Mouse (Mus musculus) heart, embryonic 10.5 days (tissue): Measurements from ENCODE around the gene Gm20219. TPM values are rescaled to one million over a fixed set of nuclear protein-coding genes. Genes with fewer than 3 reads are reported as not detected.
A peak's percentile ranks its signal among the peaks of the same experiment; 100 is the strongest.

Experiments used
- DNase-seq: peaks from one replicate; pipeline ENCODE4 v3.0.0-alpha.2; 2017; ENCODE audit warnings: low spot score
- H3K27ac ChIP-seq: fragments of 300-500 bp; sonication (generic); 2 replicates; pipeline ENCODE4 v1.5.1; 2016; ENCODE audit warnings: mild to moderate bottlenecking
- H3K27me3 ChIP-seq: fragments of 300-500 bp; sonication (generic); 2 replicates; pipeline ENCODE4 v1.6.1; 2016; ENCODE audit warnings: mild to moderate bottlenecking; ENCODE audit not compliant: poor library complexity, insufficient read depth, severe bottlenecking
- H3K36me3 ChIP-seq: fragments of 300-500 bp; sonication (generic); 2 replicates; pipeline ENCODE4 v1.6.1; 2016; ENCODE audit warnings: mild to moderate bottlenecking, moderate library complexity
- H3K4me1 ChIP-seq: fragments of 300-500 bp; sonication (generic); 2 replicates; pipeline ENCODE4 v1.6.1; 2016; ENCODE audit warnings: mild to moderate bottlenecking
- H3K4me3 ChIP-seq: fragments of 300-500 bp; sonication (generic); 2 replicates; pipeline ENCODE4 v1.5.1; 2016; ENCODE audit warnings: mild to moderate bottlenecking, moderate library complexity
- H3K9me3 ChIP-seq: fragments of 300-500 bp; sonication (generic); 2 replicates; pipeline ENCODE4 v1.6.1; 2016; ENCODE audit warnings: mild to moderate bottlenecking, moderate library complexity
- WGBS: fragments of 180-500 bp; shearing (Covaris S2); methylation state at CpG from one replicate; pipeline ENCODE4 v1.1.7; 2016; 5-methylcytosine and 5-hydroxymethylcytosine counted together
- polyA plus RNA-seq: library from polyadenylated mRNA; unstranded; fragments of >200 nt; fragmentation: Nextera tagmentation; extraction: Ambion mirVana; gene quantifications from 2 replicates; pipeline ENCODE4 v1.2.1, GENCODE M21; 2016

Gene Gm20219
- polyA plus RNA-seq, 1 experiment from 2014 or later, result 0.50 TPM

DNA sequence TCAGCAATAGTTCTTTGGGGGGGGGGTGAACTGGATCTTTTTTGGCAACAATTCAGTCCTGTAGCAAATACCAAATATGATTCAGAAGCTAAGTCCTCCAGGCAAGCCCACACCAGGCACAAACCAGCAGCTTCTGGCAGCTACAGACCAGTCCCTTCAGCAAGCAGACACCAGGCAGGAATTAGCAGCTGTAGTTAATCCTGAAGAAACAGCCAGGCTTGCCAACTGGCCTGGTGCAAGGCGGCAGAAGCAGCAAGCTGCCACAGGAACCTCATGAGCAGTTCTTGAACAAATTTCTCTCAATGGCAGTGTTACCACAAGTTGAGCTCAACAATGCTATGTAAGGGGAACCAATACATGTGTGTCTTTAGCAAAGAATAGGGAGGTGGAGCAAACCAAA, 31.4 kb downstream of the Gm20219 start:
- no peak overlapping the region for H3K27ac ChIP-seq
- H3K36me3 ChIP-seq, result no peaks in the 10 kb centered on the region
- DNase-seq, result no peak
- H3K4me1 ChIP-seq, result no peaks in the 10 kb centered on the region
- 56% methylated on average over 1 of the region's 1 CpGs for WGBS
- no peaks in the 10 kb centered on the region for H3K9me3 ChIP-seq
- H3K4me3 ChIP-seq, result no peak overlapping the region
- H3K27me3 ChIP-seq, result no peaks in the 10 kb centered on the region

DNA sequence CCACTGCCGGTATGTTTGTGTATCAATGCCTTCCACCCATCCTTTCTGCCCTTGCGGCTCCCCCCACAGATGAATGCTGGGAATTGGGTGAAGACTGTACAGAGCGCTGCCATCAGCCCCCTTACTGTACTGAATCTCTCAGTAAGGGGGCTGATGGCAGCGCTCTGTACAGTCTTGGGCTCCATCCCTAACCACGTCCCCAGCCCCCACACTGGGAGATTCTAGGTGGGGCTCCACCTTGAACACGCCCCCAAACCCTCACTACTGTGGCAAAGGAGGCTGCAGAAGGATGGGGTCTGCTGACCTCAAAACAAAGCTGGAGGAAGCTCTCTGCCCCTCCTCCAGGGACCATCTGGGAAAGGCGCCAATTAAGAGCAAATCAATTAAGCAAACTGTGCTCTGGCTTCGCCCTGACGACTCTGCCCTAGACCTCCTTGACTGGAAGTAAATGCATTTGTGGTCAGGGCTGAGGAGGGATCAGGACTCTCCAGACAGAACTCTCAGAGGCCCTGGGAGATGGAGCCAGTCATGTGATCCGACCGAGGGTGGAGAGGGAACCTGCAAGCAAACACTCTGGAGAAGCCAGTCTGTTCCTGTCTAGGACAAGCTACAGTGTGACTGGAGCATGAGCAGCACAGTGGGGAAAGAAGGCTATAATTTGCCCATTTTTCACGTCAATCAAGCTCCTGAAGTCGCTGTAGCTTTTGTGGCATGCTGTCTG, 38.3 kb downstream of the Gm20219 start:
- Histone ChIP-seq H3K4me3 (no peak overlapping the region), H3K36me3 (0 out of 2 replicates have a peak, but pooled peaks cover 4% of the 10 kb centered on the region), H3K27me3 (peaks cover 60% of the 10 kb centered on the region), H3K27ac (no peak overlapping the region), H3K9me3 (peaks cover 7% of the 10 kb centered on the region), H3K4me1 (peaks cover 22% of the 10 kb centered on the region)
- WGBS, result 19% methylated on average over 13 of the region's 13 CpGs
- no peak for DNase-seq

DNA sequence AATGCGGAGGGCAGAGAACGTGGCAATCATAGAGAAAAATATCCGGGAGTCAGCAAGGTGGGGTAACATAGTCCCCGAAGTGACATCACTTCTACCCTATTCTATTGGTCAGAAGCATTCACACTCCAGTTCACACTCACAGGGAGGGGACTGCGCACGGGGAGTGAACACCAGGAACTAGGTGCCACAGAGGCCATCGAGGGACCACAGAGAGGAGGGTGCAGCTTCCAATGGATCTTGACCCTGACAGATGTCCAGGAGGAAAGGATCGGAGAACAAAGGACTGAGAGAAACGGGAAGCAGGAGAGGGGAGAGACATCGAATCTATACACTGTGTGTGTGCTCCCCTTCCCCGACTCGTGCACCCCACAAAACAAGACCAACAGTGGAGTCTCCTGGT, 39.3 kb downstream of the Gm20219 start:
- H3K36me3 ChIP-seq, result 0 out of 2 replicates have a peak, but pooled peaks cover 4% of the 10 kb centered on the region
- peaks cover 7% of the 10 kb centered on the region for H3K9me3 ChIP-seq
- H3K27me3 ChIP-seq, result peaks cover 70% of the 10 kb centered on the region
- WGBS, result 47% methylated on average over 12 of the region's 12 CpGs
- no peak for DNase-seq
- H3K4me1 ChIP-seq, result peaks cover 32% of the 10 kb centered on the region
- no peak overlapping the region for H3K27ac ChIP-seq
- H3K4me3 ChIP-seq, result no peak overlapping the region

DNA sequence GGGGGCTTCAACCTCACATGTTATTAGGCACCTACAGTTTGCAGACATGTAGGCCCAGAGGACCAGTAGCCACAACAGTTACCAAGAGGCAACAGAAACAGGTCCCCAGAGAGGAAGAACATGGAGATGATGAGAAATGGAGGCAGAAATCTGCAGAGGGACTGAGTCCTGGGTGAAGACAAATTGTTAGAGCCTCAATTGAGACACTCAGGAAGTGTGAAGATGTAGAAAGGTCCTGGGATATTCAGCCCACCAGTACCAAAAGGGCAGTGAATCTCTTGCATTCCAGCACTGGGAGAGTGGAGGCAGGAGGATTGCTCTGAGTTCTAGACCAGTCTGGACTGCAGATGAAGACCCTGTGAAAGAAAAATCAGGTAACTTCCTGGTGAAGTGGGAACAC, 39.9 kb downstream of the Gm20219 start:
- H3K27me3 ChIP-seq, result peaks cover 75% of the 10 kb centered on the region
- no peak for DNase-seq
- 0 out of 2 replicates have a peak, but pooled peaks cover 4% of the 10 kb centered on the region for H3K36me3 ChIP-seq
- no peak overlapping the region for H3K4me3 ChIP-seq
- H3K9me3 ChIP-seq, result peaks cover 7% of the 10 kb centered on the region
- peaks cover 38% of the 10 kb centered on the region for H3K4me1 ChIP-seq
- no peak overlapping the region for H3K27ac ChIP-seq

DNA sequence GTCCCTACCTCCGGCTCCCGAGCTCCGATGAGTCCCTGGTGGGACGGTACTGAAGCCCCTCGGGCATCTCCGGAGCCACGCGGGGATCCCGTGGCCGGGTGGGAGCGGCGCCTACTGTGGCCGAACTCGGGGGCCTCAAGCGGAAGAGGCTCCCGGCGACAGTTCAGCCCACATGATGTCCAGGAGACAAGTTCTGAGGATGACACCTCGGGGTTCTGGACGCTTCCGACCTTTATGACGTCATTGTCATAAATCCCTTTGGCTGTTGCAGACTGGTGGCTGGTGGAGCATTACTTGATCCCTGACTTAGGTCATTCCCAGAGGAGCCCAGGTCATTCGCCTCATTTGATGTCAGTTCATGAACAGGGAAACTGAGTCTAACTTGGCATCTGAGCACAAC, 41.9 kb downstream of the Gm20219 start, which contains the start of gene Znrf4:
Znrf4 (minus strand) TSS at position 122 of the 400 bp plus-strand sequence.
- Histone ChIP-seq H3K27me3 (peaks cover 86% of the 10 kb centered on the region), H3K9me3 (peaks cover 7% of the 10 kb centered on the region), H3K27ac (peak within 1 kb of the TSS; percentile 12; the same call in 1 of the 2 replicates), H3K36me3 (0 out of 2 replicates have a peak, but pooled peaks cover 4% of the 10 kb centered on the region), H3K4me1 (peaks cover 43% of the 10 kb centered on the region), H3K4me3 (peak within 1 kb of the TSS; percentile 44)
- DNase-seq, result no peak
- 60% methylated on average over 22 of the region's 22 CpGs for WGBS

DNA sequence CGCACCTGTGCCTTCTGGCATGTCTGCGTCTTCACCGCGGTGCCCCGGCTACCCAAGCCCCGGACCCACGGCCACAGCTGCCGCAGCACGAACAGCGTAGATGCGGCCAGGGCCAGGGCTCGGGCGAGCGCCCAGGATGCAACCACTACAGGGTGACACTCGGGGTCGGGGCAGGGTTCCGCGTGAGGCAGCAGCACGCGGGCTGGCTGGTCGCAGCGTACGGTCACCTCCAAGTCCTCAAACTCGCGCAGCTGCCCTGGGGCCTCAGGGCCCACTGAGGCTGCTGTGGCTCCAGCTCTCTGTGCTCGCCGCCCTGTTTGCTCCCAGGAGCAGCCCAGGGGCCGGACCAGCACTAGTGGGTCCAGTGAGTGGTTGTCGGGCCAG, 42.5 kb downstream of the Gm20219 start:
- Histone ChIP-seq H3K4me3 (peak overlapping the region; percentile 44), H3K9me3 (peaks cover 7% of the 10 kb centered on the region), H3K36me3 (0 out of 2 replicates have a peak, but pooled peaks cover 4% of the 10 kb centered on the region), H3K27ac (peak overlapping the region; percentile 12; the same call in 1 of the 2 replicates), H3K27me3 (peaks cover 83% of the 10 kb centered on the region), H3K4me1 (peaks cover 46% of the 10 kb centered on the region)
- 21% methylated on average over 29 of the region's 29 CpGs for WGBS
- DNase-seq, result no peak

DNA sequence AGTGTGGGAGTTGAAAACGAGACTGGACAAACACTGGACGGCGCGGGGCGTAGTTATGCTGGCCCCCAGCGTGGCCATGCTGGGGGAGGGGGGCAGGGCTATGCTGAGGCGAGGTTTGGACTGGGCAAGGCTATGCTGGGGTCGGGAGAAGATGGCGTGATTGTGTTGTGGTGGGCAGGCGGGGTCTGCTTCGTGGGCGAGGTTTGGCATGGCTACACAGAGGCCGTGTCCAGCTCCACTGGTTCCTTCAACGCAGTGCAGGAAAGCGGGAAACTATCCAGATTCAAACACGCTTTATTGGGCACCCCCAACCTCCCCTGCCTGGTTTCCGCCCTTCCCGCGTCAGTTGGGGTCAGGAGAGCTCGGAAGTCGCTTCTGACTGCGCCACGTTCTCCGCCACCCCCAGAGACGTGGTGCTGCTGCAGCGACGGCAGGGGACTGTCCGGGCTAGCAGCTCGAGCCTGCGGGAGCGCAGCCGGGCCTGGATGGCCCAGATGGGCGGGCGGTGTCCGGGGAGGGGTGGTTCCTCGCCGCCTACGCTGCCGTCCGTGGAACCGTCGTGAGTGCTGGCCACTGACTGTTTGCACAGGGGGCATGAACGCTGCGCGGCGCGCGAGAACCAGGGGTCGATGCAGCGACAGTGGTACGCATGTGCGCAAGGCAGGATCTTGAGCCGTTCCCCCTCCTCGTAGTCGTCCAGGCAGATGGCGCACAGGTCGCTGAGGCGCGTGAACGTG, 43.0 kb downstream of the Gm20219 start:
- peak overlapping the region; percentile 12; the same call in 1 of the 2 replicates for H3K27ac ChIP-seq
- H3K27me3 ChIP-seq, result peaks cover 78% of the 10 kb centered on the region
- H3K36me3 ChIP-seq, result 0 out of 2 replicates have a peak, but pooled peaks cover 4% of the 10 kb centered on the region
- DNase-seq, result no peak
- peaks cover 46% of the 10 kb centered on the region for H3K4me1 ChIP-seq
- 6% methylated on average over 60 of the region's 60 CpGs for WGBS
- H3K4me3 ChIP-seq, result peak overlapping the region; percentile 44
- peaks cover 7% of the 10 kb centered on the region for H3K9me3 ChIP-seq

DNA sequence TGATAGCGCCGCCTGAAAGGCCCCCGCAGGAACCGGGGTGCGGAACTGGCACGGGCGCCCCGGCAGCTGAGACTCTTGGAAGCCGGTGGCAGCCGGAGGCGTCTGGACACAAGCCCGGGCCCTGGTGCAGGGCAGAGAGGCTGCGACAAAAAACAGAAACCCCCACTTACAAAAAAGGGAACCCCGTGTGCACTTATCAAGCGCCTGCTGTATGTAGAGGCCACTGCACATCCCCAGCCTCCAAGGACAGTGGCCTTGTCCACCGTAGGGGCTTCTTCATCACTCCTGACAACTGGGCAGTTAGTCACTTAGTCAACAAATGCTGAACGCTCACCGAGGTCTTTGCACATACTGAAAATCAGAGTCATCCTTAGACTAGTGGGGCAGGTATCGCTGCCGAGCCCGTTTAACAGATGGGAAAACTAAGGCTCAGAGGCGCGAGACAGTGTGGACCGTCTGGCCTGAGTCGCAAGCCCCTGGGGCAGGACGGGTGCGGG, 43.7 kb downstream of the Gm20219 start:
- peaks cover 40% of the 10 kb centered on the region for H3K4me1 ChIP-seq
- peak overlapping the region; percentile 44 for H3K4me3 ChIP-seq
- H3K36me3 ChIP-seq, result 0 out of 2 replicates have a peak, but pooled peaks cover 4% of the 10 kb centered on the region
- no peak for DNase-seq
- peaks cover 71% of the 10 kb centered on the region for H3K27me3 ChIP-seq
- WGBS, result 22% methylated on average over 27 of the region's 27 CpGs
- 0 out of 2 replicates have a peak overlapping the region, but pooled peaks have one; percentile 2 for H3K27ac ChIP-seq
- H3K9me3 ChIP-seq, result peaks cover 7% of the 10 kb centered on the region

DNA sequence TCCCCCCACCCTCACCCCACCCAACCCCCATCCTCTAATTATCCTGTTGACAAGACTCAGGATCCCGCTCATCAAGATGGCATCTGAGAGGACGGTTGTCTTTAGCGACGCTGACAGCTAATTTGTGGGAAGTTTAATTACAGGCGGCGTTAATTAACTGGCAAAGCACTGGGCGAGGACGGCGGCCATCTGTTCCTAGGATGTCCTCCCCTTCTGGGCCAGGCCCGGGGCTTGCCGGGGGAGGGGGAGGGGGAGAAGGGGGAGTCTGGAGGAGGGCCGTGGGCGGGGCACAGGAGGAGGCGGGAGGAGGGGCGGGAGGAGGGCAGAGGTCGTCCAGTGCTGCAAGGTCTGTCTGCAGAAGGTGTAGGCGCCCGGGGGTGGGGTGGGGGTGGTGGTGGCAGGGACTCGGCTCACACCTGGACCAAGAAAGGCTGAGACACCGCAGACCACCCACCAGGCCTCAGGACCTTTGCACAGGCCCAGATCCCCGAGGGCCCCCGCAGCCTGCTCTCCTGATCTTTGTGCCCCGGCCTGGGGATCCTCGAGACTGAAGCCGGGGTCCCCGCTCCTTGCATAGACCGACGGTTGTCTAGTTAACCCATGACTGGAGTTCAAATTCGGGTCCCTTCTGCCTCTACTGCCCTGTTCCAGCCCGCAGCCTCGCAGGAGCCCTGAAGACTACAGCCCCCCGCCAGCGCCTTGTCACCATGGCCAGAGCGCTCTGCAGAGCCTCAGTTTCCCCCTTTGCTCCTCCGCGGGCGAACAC, 44.3 kb downstream of the Gm20219 start:
- peaks cover 65% of the 10 kb centered on the region for H3K27me3 ChIP-seq
- H3K36me3 ChIP-seq, result 0 out of 2 replicates have a peak, but pooled peaks cover 4% of the 10 kb centered on the region
- WGBS, result 5% methylated on average over 36 of the region's 37 CpGs
- peaks cover 7% of the 10 kb centered on the region for H3K9me3 ChIP-seq
- peaks cover 36% of the 10 kb centered on the region for H3K4me1 ChIP-seq
- peak overlapping the region; percentile 25 for H3K4me3 ChIP-seq
- 0 out of 2 replicates have a peak overlapping the region, but pooled peaks have one; percentile 2 for H3K27ac ChIP-seq
- DNase-seq, result no peak

DNA sequence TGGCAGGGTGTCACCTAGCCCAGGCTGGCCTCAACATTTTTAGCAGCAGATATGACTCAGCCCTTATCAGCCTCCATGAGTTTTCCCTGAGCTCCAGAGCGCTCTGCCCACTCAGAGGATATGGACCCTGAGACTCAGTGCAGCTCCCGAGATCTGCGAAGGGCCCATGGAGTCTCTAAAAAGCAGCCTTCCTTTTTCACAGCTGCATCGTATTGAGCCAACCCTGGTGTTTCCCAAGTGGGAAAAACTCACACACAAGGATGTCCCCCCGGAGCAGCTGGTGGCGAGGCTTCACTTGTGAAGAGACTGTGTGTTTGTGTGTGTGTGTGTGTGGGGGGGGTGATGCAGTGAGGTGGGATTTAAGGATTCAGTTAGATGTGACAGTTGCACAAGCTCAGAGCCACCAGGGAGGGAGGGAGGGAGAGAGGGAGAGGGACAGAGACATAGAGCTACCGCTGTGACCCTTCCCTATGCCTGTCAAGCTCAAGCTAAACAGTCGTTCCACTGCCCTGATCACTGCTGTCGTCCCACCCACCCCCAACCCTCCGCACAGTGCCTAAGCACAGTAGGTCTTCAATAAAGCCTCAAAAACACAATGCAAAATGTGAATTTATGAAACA, 45.1 kb downstream of the Gm20219 start:
- Histone ChIP-seq H3K4me3 (peak overlapping the region; percentile 25), H3K36me3 (0 out of 2 replicates have a peak, but pooled peaks cover 4% of the 10 kb centered on the region), H3K27me3 (peaks cover 58% of the 10 kb centered on the region), H3K9me3 (peaks cover 7% of the 10 kb centered on the region), H3K27ac (no peak overlapping the region), H3K4me1 (peaks cover 36% of the 10 kb centered on the region)
- DNase-seq, result no peak
- 33% methylated on average over 10 of the region's 10 CpGs for WGBS

DNA sequence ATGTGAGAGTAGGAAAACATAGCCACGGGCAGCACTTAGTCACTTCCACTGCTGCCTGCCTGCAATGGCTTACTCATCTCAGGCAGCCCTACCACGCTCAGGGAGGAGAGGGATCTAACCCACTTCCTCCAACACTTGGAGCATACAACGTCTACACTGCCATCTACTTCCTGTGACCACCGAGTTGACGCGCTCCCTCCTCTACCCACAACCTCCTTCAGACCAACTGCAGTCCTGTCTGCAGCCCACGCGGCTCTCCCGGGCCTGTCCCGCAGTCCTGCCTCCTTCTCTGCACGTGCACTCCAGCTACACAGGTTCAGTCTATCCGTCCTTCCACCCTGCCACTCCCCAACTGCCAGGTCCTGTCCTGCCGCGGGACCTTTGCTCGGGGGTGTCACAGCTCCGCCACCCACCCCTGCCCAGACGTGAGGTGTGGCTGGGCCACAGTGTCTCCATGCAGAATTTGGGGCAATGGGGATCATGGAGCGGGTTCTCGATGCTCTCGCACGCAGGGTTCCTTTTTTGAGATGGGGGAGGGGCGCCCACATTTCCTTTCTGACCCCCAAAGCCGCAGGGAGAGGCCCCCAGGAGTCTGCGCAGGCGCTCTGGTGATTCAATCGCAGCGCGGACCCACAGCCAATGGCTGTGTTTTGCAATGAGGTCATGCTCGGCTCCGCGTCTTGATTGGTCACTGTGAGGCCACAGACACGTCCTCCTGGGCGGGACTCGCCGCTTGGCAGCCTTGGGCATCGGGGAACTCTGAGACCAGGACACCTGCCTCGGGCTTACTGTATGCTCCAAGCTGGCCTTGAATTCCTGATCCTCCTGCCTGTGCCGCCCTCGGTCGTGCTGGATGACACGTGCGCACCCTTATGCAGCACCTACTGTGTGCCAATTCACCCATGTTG, 46.8 kb downstream of the Gm20219 start:
- peak overlapping the region; percentile 94 for H3K27ac ChIP-seq
- H3K27me3 ChIP-seq, result peaks cover 41% of the 10 kb centered on the region
- WGBS, result under 1% methylated on average over 42 of the region's 42 CpGs
- H3K9me3 ChIP-seq, result peaks cover 7% of the 10 kb centered on the region
- 0 out of 2 replicates have a peak, but pooled peaks cover 4% of the 10 kb centered on the region for H3K36me3 ChIP-seq
- H3K4me3 ChIP-seq, result peak overlapping the region; percentile 77
- H3K4me1 ChIP-seq, result peaks cover 36% of the 10 kb centered on the region
- DNase-seq, result peak; percentile 97
